Mouse (Mus musculus) testis, adult 2 months (tissue): ENCODE measurements around the gene Serpinb7.

Experiments used
- CTCF ChIP-seq: fragments of 200-500 bp; IDR thresholded peaks from 2 replicates; pipeline ENCODE4 v1.5.1; 2012; ENCODE audit warnings: low read depth, mild to moderate bottlenecking, inconsistent platforms, low read length, moderate library complexity; ENCODE audit not compliant: control insufficient read depth, insufficient read depth, insufficient replicate concordance
- POLR2A ChIP-seq: fragments of 200-500 bp; IDR thresholded peaks from 2 replicates; pipeline ENCODE4 v1.6.1; 2012; ENCODE audit warnings: low read depth, mild to moderate bottlenecking, inconsistent platforms, low read length, moderate library complexity; ENCODE audit not compliant: control insufficient read depth

GRCm38 (mm10) chr1:107431253-107431652 is 31.8 kb downstream of the Serpinb7 start:
- TF ChIP-seq CTCF (no peak), POLR2A (no peak)
